Mouse (Mus musculus) R1 (cell line): ENCODE data around the gene Tbl3.
A peak's percentile ranks its signal among the peaks of the same experiment; 100 is the strongest.

ENCODE experiments used
- DNase-seq: peaks from one replicate; pipeline ENCODE4 v3.0.0-alpha.2; 2018; ENCODE audit warnings: low read depth, low spot score

Gene Tbl3

DNA sequence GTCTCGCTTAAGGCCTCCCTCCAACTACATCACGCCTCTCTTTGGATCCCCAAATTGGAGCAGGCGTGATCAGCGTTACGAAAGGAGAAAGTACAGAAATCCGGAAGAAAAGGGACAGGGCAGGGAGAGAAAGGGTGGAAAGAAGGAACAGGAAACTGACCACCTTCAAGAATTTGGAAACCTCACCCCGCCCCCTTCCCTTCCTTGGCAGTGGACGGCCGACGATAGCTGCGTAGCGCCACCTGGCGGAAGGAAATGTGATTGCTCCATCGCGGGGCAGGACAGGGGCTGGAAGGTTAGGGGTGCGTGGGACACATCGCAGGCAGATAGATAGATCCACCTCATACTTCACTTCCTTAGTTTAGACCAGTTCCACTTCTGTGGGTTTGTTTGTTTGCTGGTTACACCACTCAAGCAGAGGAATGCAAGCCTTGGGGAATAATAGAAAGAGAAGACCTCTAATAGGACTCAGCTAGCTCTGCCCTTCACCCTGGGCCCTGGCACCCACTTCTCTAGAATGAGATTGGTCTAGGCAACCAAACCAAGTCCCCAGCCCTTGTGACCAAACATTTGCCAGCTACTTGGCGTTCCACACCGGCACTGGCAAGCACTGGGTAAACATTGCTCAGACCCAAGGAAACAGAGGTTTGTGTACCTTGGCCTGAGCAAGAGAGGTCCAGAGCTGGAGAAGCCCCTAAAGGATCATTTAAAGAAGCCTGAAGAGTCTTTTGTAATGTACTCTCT lies 53.3 kb downstream of the Tbl3 start:
- DNase-seq: peak; percentile 65

DNA sequence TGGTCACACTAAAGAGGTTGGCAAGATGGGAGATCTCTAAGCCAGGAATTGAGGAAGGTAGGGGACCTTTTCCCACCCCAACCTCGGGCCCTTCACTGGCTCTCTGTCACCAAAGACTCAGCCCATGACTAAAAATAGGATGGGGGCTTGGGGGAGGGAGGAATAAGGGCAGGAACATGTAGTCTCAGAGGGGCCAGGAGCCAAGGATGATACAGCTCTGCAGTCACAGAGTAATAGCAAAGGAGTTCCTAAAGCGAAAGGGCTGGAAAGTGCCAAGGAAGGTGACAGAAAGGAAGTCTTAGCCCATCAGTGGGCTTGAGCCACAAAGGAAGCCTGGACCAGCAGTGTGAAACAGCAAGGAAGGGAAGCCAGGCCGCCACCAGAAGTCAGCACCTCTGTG lies 55.6 kb downstream of the Tbl3 start:
- DNase-seq: no peak

DNA sequence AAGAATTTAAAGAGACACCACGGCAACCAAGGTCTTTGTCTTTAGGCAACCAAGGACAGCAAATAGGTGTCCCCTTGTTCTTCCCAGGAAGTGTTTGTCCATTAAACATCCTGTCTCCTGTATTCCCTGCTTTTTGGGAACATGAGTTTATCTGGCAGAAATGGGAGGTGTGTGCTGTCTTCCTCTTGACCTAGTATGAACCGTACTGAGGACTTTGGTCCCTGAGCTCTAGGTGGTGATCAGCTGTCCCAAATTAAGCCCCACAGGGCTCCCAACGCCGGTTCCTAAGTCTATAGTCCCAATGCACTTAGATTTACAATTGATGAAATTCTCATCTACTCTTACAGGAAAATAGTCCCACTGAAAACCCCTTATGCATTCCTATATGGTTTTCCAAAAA lies 56.7 kb downstream of the Tbl3 start:
- no peak for DNase-seq

DNA sequence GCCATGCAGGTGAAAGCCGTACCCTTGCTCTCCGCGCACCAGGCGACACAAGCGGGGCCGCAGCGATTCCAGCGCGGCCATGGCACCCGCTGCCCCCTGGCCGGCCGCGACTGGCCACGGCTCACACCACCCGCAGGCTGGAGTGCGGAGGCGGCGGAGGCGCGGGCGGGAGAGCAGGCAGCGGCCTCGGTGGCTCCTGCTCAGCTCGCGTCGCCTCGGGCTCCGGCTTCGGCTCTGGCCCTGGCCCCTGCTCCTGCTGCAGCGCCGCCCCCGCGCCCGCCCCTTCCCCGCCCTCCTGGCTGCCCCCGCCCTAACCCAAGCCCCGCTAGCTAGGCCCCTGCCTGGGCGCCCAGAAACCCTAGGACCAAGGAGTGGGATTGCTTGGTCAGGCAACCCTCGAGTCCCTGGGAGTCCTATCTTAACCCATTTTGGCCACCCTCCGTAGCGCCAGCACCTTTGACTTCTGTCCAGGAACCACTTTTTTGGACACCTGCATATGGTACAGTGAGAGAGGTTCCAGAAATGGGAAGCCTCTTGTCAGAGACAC lies 57.3 kb downstream of the Tbl3 start, which contains the start of gene Slc9a3r2:
Gene Slc9a3r2, minus strand, starts transcription at position 258 of the 547 bp plus-strand sequence.
- DNase-seq: peak; percentile 67

DNA sequence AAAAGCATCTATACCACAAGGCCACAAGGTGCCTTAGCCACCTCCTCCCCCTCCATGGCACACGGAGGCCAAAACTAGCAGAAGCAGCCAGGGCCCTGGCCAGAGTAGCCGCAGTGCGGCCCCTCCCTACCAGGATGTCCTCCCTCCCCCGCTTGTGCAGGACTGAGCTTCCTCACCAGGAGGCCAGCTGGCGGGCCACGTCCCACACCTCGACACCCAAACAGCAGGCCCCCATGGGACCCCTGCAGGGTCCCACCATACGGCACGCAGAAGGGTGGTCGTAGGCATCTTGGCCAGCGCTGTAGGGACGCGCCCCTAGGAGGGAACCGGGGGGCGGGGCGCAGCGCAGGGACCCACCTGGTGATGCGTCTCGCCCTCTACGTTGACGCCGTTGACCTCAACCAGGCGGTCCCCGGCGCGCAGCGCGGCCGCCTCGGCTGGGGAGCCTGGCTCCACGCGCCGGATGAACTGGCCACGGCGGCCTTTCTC lies 57.8 kb downstream of the Tbl3 start:
- peak; percentile 33 for DNase-seq

DNA sequence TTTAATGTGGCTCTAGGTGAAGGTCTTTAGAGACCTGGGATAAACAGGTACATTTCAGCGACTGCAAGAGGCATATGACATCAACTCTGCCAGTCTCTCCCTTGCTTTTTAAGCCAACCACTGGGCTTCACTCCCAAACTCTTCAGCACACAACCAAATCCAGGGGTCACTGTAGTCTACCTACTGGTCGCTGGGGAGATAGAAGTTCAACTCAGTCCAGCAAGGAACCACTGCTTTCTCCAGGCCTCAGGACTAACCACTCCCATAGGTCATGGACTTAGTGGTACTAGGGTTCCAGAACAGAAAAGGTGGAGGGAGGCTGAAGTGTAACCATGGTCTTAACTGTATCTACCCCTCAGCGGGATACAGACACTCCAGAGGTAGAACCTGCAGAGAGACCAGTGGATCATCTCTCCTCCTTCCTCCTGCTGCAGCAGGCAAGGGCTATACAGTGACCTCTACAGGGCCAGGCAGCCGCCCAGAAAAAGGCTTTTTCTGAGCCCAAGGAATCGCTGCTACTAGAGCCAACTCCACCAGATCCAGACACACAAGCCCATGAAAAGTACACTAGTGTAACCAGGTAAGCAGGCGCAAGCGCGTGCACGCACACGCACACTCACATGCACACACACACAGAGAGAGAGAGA lies 58.6 kb downstream of the Tbl3 start:
- no peak for DNase-seq
